Mouse (Mus musculus) gastrocnemius, adult 18-20 months (tissue): ENCODE data around the gene Fis1. TPM values are rescaled to one million over a fixed set of nuclear protein-coding genes. Genes with fewer than 3 reads are reported as not detected.
"Not testable (repeated sequence)": the region's sequence is repeated elsewhere in the genome, so short reads cannot be mapped to it uniquely, and the experiment has no call there.

Source experiments
- DNase-seq: peaks from one replicate; pipeline ENCODE4 v3.0.0; 2021; ENCODE audit warnings: low spot score
- total RNA-seq, 2 experiments: library from RNA; stranded (reverse); gene quantifications; 2 replicates each; pipeline ENCODE4 v1.2.3; 2021

Fis1 gene
- total RNA-seq, 2 experiments from 2014 or later = 173 to 186 TPM

DNA sequence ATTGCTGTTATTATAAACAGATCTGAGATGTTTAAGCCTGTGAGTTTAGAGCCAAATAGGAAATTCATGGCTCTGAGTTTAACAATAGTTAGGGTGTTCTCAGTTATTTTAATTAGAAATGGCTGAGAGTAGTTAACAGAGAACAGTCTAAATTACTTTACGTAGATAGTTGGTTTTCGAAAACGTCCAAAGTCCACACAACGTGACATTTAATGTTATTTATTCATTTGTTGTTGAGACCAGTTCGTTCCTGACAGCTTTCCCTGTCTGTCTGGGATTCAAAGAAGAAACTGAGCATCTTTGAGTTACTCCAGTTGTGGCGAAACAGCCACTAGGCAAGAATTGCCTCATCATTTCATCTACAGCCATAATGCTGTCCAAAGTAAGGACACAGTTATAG, 13.0 kb upstream of the Fis1 start:
- DNase-seq = not testable (repeated sequence)

DNA sequence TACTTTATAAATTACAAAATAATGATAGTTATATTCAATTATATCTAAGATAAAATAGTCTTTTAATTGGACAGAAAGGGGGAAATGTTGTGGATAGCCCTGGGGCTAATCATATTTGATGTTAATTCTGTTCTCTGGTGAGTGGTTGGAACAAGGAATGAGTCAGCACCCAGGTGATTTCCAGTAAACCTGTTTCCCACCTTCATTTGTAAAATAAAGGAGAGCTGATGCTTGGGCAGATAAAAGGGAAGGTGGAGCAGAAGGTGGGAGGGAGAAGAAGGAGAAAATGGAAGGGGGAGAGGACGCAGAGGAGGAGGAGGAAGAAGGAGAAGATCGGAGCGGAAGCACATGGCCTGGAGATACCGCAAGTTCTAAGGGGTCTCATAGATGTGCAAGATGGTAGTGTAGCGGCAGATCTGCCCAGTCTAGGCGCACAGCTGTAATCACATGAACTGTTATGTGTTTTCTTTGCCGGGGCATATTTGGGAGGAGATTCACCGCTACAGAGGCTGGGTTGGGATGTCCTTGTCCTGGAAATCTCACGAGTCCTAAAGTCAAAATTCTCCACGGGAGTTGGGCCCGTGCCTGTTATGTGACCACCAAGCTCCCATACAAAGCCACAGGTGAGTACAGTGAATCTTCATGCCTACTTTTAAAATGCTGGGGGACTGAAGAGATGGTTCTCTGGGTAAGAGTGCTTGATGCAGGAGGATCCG, 12.1 kb upstream of the Fis1 start:
- DNase-seq = no peak

DNA sequence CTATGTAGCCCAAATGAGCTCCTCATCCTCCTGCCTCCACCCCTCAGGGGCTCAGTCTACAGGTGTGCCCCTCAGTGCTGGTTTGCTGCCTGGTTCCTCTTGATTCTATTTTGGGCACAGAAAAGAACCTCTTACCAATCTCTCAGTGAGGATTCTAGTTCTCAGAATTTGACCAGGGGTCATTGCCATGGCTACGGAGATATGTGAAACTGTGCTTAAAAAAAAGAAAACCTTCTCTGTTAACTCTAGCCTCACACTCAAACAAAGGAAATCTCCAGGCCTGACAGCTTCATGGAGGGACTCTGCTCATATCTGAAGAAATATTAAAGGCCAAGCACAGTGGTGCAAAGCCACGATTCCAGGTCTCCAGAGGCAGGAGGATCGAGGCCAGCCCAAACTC, 10.3 kb upstream of the Fis1 start:
- DNase-seq = no peak

DNA sequence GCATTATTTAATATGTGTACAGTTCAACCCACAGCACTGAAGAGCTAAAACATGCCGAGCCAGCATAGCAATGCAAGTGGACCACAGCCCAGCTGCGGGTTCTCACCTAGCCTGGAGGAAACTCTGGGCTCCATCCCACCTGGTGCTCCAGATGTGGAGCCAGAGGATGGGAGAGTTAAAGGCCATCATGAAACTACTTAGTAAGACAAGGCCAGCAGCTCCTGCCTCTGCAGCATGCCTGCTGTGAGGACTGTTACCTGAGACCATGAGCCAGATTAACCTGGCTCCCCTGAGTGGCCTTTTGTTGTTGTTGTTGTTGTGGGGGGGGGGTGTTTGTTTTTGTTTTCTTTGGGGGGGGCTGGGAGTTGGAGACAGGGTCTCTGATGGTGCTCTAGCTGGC, 9.7 kb upstream of the Fis1 start:
- DNase-seq = no peak

DNA sequence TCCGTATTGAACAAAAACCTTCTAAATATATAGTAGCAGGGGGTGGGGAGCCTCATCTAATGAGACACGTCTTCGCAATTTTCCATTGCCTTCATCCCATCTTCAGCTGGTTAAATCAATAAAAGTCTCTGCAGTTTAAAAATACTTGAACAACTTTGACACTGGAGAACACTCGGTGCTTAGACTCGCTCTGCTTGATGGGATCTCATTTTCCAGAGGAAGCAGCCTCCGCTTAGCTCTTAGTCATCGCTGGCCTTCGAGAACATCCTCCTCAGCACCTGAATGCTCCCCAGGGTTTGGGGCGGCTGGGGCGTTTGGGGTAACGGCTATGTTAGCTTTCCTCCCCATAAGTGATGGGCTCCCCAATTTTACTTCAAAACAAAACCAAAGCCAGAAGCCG, 8.0 kb upstream of the Fis1 start:
- no peak for DNase-seq

DNA sequence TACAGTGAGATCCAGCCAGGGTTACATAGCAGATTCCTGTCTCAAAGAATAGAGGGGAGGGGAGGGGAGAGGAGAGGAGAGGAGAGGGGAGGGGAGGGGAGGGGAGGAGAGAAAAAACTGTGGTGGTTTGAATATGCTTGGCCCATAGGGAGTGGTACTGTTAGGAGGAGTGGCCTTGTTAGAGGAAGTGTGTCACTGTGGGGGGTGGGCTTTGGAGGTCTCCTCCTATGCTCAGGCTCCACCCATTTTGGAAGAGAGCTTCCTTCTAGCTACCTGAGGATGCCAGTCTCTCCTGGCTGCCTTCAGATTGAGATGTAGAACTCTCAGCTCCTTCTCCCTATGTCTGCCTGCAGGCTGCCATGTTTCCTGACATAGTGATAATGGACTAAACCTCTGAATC, 5.2 kb upstream of the Fis1 start:
- no peak for DNase-seq

DNA sequence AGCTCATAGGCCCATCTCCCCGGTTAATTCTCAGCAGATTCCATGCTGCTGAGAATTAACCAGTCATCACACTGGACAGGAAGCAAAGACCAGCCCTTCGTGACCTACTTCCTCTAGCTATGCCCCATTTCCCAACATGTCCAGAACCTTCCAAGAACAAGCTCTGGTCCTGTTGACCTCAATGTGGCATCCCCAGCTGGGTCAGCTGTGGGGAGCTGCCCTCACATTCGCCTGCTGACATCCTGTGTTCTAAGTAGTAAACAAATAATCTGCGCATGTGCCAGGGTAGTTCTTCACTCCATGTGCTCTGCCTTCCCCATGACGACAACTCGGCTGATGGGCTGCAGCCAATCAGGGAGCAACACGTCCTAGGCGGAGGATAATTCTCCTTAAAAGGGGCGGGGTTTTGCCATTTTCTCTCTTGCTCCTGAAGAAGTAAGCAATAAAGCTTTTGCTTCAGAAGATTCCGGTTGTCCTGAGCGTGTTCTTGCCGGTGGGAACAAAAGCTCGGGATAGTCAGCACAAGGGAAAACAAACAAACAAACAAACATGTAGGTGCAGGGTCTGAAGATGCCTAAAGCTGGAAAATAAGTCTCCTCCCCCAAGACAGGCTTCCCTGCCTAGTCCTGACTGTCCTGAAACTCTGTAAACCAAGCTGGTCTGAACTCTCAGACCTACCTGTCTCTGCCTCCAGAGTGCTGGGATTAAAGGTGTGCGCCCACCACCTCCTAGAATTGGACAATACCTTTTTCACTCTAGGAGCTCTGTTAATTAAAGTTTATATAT, 3.3 kb upstream of the Fis1 start:
- not testable (repeated sequence) for DNase-seq

DNA sequence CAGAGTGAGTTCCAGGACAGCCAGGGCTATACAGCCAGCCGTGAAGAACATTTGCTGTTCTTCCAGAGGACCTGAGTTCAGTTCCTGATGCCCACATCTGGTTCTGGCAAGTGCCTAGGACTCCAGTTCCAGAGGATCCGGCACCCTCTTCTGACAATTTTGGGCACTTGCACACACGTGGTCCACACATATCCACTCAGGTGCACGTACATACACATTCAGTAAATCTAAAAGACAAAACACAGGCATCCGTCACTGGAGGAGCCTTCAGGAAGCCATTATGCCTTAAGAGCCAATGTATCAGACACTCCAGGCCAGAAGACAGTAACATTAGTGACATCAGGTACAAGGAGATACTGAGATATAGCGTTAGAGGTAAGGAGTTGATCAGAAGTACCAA, 2.6 kb upstream of the Fis1 start:
- no peak for DNase-seq

DNA sequence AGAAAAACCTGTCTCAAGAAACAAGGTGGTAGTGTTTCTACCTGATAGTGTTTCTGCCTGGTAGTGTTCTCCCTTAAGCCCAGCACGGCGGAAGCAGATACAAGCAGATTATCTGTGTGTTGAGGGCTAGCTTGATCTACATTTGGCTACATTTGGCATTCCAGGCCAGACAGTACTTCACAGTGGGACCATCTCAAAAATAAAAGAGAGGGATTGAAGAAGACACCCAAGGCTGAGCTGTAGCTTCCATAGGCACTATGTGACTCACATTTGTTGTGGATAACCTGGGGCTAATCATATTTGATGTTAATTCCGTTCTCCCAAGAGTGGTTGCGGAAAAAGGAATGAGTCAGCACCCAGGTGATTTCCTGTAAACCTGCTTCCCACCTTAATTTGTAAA, 922 bp upstream of the Fis1 start:
- DNase-seq = no peak

DNA sequence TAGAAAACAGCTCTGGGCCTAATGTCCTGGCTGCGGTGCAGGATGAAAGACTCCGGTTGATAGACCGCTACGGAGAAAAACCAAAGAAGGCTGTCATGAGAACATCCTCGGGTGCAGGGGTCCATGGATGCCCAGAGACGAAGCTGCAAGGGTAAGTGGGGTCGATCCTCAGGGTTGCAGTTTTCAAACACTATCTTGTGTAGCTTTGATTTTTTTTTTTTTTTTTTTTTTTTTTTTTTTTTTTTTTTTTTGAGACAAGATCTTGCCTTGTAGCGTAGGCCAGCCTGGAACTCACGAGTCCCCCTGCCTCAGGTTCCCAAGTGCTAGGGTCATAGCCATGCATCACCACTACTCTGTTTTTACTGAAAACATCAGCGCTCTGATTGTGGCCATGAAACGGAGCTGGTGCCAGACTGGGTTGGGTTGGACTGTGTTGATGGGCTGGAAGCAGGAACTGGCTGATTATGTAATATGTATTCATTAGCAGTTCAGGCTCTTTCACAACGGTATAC, 421 bp downstream of the Fis1 start:
- DNase-seq = no peak

DNA sequence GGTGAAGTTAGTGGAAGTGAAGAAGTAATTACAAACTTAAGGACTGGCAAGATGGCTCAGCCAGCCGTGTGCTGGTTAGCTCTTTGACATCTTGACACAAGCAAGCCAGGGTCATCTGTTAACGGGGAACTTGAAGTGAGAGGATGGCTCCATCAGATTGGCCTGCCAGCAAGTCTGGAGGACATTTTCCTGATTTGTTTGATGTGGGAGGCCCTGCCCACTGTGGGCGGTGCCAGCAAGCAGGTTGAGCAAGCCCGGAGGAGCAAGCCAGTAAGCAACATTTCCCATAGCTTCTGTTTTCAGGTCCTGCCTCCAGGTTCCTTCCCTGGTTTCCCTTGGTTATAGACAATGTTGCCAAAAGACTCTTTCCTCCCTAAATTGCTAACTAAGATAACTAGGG, 2.5 kb downstream of the Fis1 start:
- DNase-seq = no peak

DNA sequence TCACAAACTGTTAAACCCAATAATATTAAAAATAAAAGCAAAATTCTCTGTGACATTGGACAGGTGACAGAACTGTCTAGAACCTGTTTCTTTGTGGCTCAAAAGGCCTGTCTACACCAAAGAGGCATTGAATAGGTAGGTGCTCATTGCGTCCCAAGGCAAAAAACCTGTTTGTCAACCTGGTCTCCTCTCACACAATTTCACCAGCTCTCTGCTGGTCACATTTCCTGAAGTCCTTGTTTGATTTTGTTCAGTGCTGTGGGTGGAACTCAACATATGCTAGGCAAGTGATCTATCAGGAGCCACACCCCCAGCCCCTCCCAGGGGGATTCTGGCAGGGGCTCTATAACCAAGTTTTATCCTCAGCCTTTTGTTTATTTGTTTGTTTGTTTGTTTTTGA, 4.2 kb downstream of the Fis1 start:
- no peak for DNase-seq

DNA sequence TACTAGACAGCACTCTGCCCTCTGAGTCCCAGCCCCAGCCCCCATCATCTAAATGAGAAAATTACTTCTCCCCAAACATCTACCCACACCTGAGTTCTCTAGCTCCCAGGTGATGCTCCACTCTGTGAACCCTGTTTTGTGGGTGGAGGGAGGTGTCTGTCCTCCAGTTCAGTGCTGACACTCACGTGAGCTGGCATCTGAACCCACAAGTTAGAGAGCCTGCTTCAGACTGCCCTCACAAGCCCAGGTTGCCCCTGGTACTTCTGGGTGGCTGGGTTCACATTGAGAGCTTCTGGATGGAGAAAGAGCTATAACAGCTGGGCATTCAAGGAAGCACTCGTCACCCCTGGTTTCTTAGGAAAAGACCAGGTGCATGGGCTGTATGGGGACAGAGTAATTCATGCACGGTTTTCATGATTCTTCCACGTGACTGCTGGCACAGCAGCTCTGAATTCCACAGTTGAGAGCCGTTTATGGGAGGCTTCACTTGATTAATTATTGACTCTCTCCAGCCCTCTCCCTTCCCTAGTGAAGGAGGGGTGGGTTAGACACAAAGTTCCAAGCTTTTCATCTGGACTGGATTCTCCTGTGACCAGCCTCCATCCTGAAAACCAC, 6.0 kb downstream of the Fis1 start:
- no peak for DNase-seq

DNA sequence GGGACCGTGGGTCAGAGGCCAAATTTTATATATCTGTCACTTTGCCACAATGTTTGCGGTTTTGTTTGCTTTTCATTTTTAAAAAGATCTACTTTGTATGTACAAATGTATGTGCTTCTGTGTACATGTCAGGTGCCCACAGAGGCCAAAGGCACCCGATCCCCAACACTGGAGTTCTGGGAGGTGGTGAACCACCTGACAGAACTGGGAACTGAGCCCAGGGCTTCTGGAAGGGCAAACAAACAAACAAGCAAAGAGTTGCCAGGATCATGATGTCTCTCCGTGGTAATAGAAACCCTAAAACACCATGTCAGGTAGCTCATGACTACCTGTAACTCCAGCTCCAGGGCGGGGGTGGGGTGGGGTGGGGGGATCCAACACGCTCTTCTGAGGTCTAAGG, 7.0 kb downstream of the Fis1 start:
- DNase-seq = peak; percentile 38

DNA sequence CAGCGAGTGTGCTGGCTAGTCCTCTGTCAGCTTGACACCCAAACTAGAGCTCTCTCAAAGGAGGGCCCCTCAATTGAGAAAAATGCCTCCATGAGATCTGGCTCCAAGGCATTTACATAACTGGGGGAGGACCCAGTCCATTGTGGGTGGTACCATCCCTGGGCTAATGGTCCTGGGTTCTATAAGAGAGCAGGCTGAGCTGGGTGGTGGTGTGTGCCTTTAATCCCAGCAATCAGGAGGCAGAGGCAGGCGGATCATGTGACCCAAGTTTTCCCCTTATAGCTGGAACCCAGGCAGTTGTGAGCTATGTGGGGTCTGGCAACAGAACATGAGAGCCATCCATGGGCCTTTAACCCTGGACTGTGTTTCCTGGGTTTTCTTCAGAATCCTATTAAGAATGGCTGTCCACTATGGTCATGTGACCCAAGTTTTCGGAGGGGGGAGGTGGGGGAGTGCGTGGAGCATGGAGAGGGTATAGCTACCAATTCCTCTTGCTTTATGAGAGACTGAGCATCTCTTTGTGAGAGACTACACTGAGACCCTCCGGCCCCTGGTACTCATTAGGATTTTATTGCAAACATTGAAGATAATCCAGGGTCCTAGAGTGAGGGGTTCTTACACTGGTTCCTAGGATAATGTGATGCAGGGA, 8.4 kb downstream of the Fis1 start:
- DNase-seq = no peak

DNA sequence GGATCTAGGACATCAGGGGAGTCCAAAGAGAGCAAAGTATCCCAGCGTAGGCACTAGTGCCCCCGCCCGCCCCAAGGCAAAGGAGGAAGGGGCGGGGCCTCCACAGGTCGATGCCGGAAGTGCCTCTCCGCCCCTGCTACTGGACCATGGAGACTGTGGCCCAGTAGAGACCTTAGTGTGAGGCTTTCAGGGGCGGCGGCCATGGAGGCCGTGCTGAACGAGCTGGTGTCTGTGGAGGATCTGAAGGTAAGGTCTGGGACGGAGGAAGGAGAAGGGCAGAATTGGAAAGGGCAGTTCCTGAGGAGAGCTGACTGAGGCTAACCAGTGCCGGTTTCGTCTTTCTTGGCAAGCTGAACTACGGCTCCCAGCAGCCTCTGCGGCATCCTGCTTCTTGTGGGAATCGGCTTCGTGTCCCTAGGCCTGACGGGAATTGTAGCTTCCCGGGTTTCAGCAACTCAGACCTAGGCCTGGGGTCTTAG, 8.9 kb downstream of the Fis1 start:
- DNase-seq = peak; percentile 90

DNA sequence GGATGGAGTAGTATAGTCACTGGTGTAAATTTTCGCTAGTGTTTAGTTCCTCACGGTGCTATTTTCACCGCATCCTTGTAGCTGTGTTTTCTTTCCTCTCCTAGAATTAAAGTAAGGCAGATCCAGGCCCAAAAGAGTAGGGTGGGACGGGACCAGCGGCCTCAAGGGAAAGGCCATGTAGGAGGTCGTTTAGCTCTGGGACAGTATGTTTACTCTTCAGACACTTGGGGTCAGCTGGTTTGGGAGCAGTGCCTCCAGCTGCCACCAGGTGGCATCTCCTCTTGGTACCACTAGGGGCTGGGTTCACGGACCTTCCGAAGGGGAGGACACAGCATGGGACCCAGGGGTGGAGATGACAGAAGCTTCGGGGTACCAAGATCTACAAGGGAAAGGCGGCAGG, 9.4 kb downstream of the Fis1 start:
- DNase-seq = peak; percentile 86

DNA sequence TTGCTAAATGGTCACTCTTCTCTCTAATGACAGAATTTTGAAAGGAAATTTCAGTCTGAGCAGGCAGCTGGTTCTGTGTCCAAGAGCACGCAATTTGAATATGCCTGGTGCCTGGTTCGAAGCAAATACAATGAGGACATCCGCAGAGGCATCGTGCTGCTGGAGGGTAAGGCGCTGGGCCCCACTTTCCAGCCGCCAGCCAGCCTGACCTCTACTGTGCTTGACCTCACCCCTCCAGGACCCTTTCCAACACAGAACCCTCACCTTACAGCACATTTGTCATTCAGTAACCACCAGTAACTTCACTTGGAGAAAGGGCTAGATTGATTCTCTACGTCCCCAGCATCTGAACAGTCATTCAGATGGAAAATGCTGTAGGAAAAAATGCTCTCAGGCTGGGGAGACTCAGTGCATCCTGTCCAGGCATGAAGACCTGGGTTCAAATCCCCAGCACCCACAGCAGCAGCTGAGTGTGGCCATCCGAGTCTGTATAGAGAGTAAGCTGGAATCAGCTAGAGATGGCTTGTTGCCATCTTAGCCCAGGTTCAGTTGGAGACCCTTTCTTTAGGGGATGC, 10.0 kb downstream of the Fis1 start:
- no peak for DNase-seq

DNA sequence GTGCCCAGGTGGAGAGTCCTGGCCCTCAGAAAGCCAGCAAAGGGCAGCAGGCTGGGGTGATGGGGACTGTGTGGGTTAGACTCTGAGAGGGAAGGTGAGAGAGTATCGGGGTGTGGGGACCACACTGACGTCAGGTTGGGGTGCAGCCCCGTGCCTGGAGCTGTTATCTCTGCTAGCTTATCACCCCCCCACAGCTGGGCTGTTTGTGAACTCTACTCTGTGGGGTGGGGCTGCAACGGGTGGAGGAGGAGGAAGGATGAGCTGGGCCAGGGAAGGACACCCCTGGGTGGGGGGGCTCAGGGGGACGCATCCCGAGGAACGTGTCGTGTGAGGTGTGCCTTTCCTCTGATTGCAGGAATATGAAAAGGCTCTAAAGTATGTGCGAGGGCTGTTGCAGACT, 12.1 kb downstream of the Fis1 start:
- DNase-seq = no peak

DNA sequence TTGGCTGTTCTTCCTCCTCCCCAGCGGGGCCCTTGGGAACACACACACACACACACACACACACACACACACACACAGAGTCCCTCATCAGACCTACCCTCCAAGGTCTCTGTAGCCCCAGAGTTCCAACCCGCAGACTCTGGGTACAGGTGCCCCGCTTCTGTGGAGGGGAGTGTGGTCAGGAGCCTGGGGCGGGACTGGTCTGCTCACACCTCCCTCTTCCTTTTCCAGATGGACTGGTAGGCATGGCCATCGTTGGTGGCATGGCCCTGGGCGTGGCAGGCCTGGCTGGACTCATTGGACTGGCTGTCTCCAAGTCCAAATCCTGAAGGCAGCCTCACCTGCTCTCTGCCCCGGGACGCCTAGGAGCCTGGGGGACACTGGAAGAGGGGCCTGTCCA, 12.6 kb downstream of the Fis1 start:
- DNase-seq = no peak

DNA sequence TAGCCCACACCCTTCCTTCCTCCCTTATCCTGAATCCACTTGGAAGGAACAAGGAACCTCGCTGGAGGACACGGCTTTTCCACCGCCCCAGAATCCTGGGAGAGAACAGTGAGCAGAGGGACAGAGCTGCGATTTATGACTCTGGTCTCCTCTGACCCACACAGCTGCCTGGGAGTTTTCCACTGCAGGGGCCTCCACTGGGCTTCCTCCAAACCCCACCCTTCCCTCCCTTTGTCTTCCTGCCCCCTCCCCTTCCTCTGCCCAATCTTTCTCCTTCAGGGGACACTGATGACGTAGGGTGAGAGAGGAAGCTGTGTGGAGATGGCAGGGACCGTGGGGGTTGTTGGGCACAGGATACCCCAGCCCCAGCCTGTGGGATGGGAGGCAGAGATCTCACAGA, 13.3 kb downstream of the Fis1 start, which contains the start of gene Cldn15:
Gene Cldn15 (plus strand): TSS at position 286 of the 400 bp plus-strand sequence.
- DNase-seq = no peak
